Mouse (Mus musculus) layer of hippocampus, adult 2 months (tissue): ENCODE measurements around the gene Tex28. TPM values are rescaled to one million over a fixed set of nuclear protein-coding genes. Genes with fewer than 3 reads are reported as not detected.
"Not testable (repeated sequence)": the region's sequence is repeated elsewhere in the genome, so short reads cannot be mapped to it uniquely, and the experiment has no call there.

Experiments
- DNase-seq, 2 experiments: peaks; one replicate each; pipeline ENCODE4 v3.0.0; 2022; ENCODE audit warnings: low spot score in 2 of 2
- H3K27ac ChIP-seq: fragments of 200-600 bp; 2 replicates; pipeline ENCODE4 v1.8.1; 2022
- H3K4me3 ChIP-seq: fragments of 200-600 bp; 2 replicates; pipeline ENCODE4 v1.8.1; 2022; ENCODE audit warnings: mild to moderate bottlenecking
- CTCF ChIP-seq: fragments of 200-600 bp; conservative IDR thresholded peaks from 2 replicates; pipeline ENCODE4 v1.8.1; 2022; ENCODE audit warnings: antibody characterized with exemption, mild to moderate bottlenecking, moderate library complexity
- long read RNA-seq, 2 experiments: library from polyadenylated mRNA; stranded (forward); transcript quantifications; one replicate each; pipeline ENCODE4 v2.0.0; 2021; ENCODE audit warnings: borderline mapping rate in 2 of 2
- total RNA-seq, 2 experiments: library from RNA; stranded (reverse); gene quantifications; 2 replicates each; pipeline ENCODE4 v1.2.3; 2021

Gene Tex28
- total RNA-seq = not detected
- long read RNA-seq, experiment 1 = 0 reads
- long read RNA-seq, experiment 2 = 0 reads

DNA sequence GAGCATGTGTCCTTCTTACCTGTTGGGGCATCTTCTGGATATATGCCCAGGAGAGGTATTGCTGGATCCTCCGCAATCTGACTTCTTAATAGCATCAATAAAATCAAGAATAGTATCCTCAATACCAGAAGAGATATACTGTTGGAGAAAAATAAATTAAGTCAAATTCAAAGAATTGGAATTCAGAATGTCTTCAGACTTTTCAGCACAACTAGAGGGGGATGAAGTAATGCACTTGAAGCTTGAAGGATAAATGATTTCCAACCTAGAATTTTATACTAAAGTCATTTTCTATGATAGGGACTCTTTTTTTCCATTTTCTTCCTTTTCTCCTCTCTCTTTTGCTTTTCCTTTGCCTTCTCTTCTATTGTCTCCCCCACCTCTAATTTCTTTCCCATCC is at the start of gene Tex28:
Tex28 (minus strand) TSS at position 101 of the 400 bp plus-strand sequence.
- no peak for TF ChIP-seq CTCF
- no peak for DNase-seq
- H3K4me3 ChIP-seq = no peak within 1 kb of the TSS
- no peak within 1 kb of the TSS for H3K27ac ChIP-seq

GRCm38 (mm10) chrX:74203556-74203955 is 35.9 kb upstream of the Tex28 start:
- no peak overlapping the region for H3K4me3 ChIP-seq
- TF ChIP-seq CTCF = no peak
- no peak for DNase-seq
- no peak overlapping the region for H3K27ac ChIP-seq

GRCm38 (mm10) chrX:74176959-74177358 is 9.3 kb upstream of the Tex28 start, which contains the start of gene Tktl1:
TSS of gene Tktl1 (plus strand) at chrX:74177259.
- Histone ChIP-seq H3K27ac (no peak within 1 kb of the TSS), H3K4me3 (no peak within 1 kb of the TSS)
- DNase-seq = no peak
- no peak for TF ChIP-seq CTCF

DNA sequence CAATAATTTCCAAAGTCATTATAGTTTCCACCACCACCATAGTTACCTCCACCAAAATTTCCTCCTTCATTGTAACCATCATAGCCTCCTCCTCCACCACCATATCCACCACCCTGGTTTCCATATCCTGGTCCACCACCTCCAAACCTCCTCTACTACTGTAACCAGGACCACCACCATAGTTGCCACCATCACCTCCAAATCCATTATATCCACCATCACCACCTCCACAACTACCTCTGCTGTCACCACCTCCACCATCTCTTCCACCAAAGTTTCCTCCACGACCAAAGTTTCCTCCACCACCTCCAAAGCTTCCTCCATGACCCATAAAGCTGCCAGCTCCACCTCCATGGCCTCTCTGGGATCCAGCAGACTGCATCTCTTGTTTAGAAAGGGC is 32.4 kb downstream of the Tex28 start, which contains the start of gene Mecp2:
Mecp2 (minus strand) TSS at position 101 of the 400 bp plus-strand sequence.
- not testable (repeated sequence) for H3K27ac ChIP-seq, H3K4me3 ChIP-seq, DNase-seq

DNA sequence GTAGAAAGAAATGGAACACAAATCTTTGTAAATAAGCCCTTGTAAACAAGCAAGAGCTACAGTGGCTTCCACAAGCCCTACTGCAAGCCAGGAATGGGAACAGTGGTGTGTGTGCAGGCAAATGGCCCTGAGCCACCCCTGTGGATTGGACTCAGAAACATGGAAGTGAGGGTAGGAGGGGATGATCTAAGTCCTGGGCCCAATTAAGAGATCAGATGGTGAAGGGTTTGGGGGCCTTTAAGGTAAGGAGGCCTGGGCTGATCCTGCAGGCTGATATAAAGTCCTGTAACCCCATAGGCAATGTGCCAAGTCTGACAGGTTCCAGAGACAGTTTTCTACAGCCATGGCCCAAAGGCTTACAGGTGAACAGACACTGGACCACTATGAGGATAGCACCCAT is 40.5 kb downstream of the Tex28 start, which contains the start of gene Opn1mw:
Opn1mw (plus strand) TSS at position 301 of the 400 bp plus-strand sequence.
- no peak for TF ChIP-seq CTCF
- no peak within 1 kb of the TSS for H3K4me3 ChIP-seq

DNA sequence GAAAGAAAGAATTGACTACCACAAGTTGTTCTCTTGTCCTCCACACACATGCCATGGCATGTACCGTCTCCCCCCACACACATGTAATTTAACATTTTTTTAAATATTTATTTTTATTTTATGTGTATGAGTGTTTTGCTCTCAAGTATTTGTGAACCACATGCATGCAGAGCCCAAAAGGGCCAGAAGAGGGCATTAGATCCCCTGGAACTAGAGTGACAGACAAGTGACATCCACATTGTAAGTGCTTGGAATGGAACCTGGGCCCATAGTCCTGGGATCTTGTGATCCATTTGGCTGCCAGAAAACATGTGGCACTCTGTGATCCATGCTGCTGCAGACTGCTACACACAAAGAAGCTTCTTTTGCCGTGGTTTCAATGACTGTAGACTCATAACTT is 42.7 kb downstream of the Tex28 start:
- no peak overlapping the region for H3K27ac ChIP-seq
- peak; percentile 44 for TF ChIP-seq CTCF
- no peak for DNase-seq

More for the DNA sequence above, 40.5 kb downstream of the Tex28 start, which contains the start of gene Opn1mw:
- H3K27ac ChIP-seq = no peak within 1 kb of the TSS
- DNase-seq = no peak

DNA sequence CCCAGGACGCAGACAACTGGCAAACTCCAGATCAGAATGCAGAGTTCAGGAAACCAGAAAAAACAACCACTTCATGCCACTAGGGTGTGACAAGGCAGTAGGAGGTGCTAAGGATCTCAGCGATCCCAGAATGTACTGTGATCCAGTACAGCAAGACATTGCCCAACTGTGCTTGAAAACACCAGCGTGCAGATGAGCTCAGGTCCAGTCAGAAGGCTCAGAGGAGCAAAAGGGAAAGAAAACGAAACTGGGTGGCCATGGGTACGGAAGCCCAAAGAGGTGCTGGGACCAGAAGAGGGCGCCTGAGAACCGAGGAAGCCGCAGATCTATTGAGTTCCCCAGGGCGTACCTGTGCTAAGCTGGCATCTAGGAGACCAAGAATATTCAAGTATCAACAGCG is 52.1 kb downstream of the Tex28 start:
- Histone ChIP-seq H3K27ac (peak overlapping the region; percentile 61; the same call in 1 of the 2 replicates), H3K4me3 (peak overlapping the region; percentile 50)
- DNase-seq = peak; percentile 30 to 42
- TF ChIP-seq CTCF = peak; percentile 72

More for the DNA sequence above, 42.7 kb downstream of the Tex28 start:
- no peak overlapping the region for H3K4me3 ChIP-seq

DNA sequence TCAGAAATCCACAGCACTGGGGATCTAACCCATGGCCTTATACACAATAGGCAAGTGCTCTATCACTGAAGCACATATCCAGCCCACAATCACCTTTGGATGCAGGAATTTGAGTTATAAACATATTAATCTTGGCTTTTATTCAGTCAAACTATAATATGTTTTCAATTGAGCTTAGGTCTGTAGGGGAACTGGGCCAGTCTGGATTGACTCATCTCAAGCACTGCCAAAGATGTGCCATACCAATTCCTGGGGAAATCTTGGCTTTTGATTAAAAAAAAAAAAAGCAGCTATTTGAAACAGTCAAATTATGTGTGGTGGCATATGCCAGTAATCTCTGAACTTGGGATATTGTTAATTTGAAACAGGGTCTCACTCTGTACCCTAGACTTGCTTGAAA is 53.6 kb downstream of the Tex28 start:
- Histone ChIP-seq H3K27ac (no peak overlapping the region), H3K4me3 (no peak overlapping the region)
- no peak for TF ChIP-seq CTCF
- DNase-seq = no peak

DNA sequence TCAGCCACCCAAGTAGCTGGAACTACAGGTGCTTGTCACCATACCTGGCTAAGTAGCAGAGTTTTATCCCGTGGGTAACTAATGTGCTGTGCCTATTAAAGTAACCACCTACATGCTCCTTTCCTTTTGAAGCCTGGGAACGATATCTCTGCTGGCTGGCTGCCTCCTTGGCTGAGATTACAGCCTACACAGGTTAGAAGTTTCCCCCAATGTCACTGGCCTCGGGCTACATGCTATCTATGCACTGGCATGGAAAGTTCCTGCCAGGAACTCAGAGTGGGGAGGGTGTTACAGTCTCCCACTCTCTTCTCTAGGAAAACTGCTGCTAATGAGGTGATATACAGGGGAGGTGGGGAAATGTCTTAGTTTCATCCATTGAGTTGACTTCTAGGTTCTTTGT is 58.9 kb downstream of the Tex28 start:
- Histone ChIP-seq H3K27ac (no peak overlapping the region), H3K4me3 (no peak overlapping the region)
- DNase-seq = no peak
- no peak for TF ChIP-seq CTCF

DNA sequence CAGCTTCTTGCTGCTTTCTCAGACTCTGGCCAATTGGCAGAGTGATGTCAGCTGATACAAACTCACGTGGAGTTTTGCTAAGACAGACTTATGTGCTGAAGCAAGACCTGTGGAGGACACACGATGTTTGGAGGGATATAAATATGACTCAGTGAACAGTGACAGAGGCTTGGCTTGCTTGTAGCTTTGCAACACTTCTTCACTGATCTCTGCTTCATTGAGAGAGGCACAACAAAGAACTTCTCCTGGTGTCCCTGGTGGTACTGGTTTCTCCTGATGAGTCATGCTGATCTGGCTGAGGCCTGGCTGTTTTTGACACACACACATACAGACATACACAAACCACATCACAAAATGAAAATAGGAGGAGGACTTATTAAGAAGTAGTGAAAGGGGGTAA is 61.7 kb downstream of the Tex28 start:
- no peak for DNase-seq
- Histone ChIP-seq H3K4me3 (no peak overlapping the region), H3K27ac (no peak overlapping the region)
- no peak for TF ChIP-seq CTCF

DNA sequence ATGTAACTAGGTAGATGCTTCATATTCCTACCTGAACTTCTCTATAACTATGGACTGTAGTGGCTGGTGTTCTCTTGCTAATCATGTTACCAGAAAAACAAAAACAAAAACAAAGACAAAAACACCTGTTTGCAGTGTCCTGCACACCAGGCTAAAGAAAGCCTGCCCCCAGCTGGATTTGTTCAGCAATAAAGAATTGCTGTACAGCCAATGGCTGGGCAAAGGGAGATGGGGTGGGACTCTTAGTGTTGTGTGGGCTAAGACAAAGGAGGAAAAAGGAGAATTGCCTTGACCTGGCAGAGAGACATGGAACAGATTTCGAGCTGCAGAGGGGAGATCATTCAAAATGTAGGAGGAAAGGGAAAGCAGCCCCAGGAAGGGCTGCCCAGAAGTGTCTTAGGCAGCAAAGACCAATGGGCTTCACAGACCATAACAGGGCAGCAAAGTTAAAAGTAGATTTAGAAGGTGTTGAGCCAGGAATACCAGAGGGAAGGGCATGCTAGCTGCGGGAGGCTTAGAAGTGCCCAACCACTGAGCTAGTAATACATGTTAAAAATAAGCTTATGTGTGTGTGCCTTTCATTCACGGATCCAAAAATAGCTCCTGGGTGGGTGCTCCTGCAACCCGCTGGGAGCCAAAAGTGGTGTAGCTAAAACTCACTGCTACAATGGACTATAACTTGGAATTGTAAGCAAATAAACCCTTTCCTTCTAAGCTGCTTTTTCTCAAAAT is 64.0 kb downstream of the Tex28 start:
- H3K27ac ChIP-seq = no peak overlapping the region
- peak; percentile 27 for TF ChIP-seq CTCF
- H3K4me3 ChIP-seq = no peak overlapping the region
- no peak for DNase-seq

Other genes with a start within 250 kb of the Tex28 start
- gene Arhgap4, start 246.0 kb downstream of the Tex28 start, total RNA-seq = 1 to 10 TPM; 5.3 to 7.2 TPM
- gene Naa10, start 245.9 kb downstream of the Tex28 start, total RNA-seq = 10 to 100 TPM; 68.0 to 72.0 TPM
- gene Renbp, start 237.0 kb downstream of the Tex28 start, total RNA-seq = 1 to 10 TPM; 4.5 to 6.2 TPM
- 10 to 100 TPM; 76.4 to 79.2 TPM for gene Hcfc1, start 201.5 kb downstream of the Tex28 start, total RNA-seq
- 10 to 100 TPM; 59.3 to 62.6 TPM for gene Irak1, start 143.9 kb downstream of the Tex28 start, total RNA-seq
- 1 to 10 TPM in 1 of 2 experiments, not detected in 1; 1.1 TPM for gene Opn1mw, start 40.4 kb downstream of the Tex28 start, total RNA-seq
- 10 to 100 TPM; 90.6 to 94.2 TPM for gene Mecp2, start 32.5 kb downstream of the Tex28 start, total RNA-seq
- under 1 TPM in 1 of 2 experiments, not detected in 1; 0.17 TPM for gene Tktl1, start 9.4 kb upstream of the Tex28 start, total RNA-seq
- 10 to 100 TPM; 77.1 to 78.0 TPM for gene Flna, start 82.0 kb upstream of the Tex28 start, total RNA-seq
- 10 to 100 TPM; 31.8 to 39.5 TPM for gene Emd, start 86.8 kb upstream of the Tex28 start, total RNA-seq
- gene Rpl10, start 103.0 kb upstream of the Tex28 start, total RNA-seq = 100 to 1,000 TPM; 137 to 175 TPM
- gene Taz, start 114.1 kb upstream of the Tex28 start, total RNA-seq = 10 to 100 TPM; 61.4 to 71.4 TPM
- gene Dnase1l1, start 114.5 kb upstream of the Tex28 start, total RNA-seq = 1 to 10 TPM; 1.6 to 2.1 TPM
- gene Atp6ap1, start 129.3 kb upstream of the Tex28 start, total RNA-seq = 100 to 1,000 TPM; 306 to 330 TPM
- gene Gdi1, start 137.2 kb upstream of the Tex28 start, total RNA-seq = 100 to 1,000 TPM; 620 to 624 TPM
- gene Fam50a, start 145.2 kb upstream of the Tex28 start, total RNA-seq = 10 to 100 TPM; 28.1 to 33.7 TPM
- 10 to 100 TPM; 31.5 to 32.0 TPM for gene Plxna3, start 161.2 kb upstream of the Tex28 start, total RNA-seq
- 10 to 100 TPM; 23.3 to 27.3 TPM for gene Lage3, start 185.8 kb upstream of the Tex28 start, total RNA-seq
- gene Ubl4a, start 205.4 kb upstream of the Tex28 start, total RNA-seq = 10 to 100 TPM; 61.1 to 65.1 TPM
- gene Slc10a3, start 205.5 kb upstream of the Tex28 start, total RNA-seq = 1 to 10 TPM; 2.8 to 3.1 TPM
- 10 to 100 TPM; 18.3 to 23.8 TPM for gene Fam3a, start 225.4 kb upstream of the Tex28 start, total RNA-seq
- gene Ikbkg, start 225.5 kb upstream of the Tex28 start, total RNA-seq = 10 to 100 TPM; 49.9 to 51.7 TPM